Mouse (Mus musculus) limb, embryonic 11.5 days (tissue): Measurements from ENCODE around the gene Best1. TPM values are rescaled to one million over a fixed set of nuclear protein-coding genes. Genes with fewer than 3 reads are reported as not detected.

Source experiments
- polyA plus RNA-seq: library from polyadenylated mRNA; unstranded; fragments of >200 nt; fragmentation: Nextera tagmentation; extraction: Ambion mirVana; gene quantifications from 2 replicates; pipeline ENCODE4 v1.2.1, GENCODE M21; 2014

Best1 gene
- polyA plus RNA-seq, 1 experiment from 2014 or later = 2.4 TPM

Other genes starting within 250 kb of the Best1 start
- gene Scgb2a2, start 154.1 kb downstream of the Best1 start, polyA plus RNA-seq = not detected in 2 replicates
- 116 and 117 TPM in 2 replicates for gene Incenp, start 102.1 kb downstream of the Best1 start, polyA plus RNA-seq
- 1,189 and 1,219 TPM in 2 replicates for gene Fth1, start 21.0 kb downstream of the Best1 start, polyA plus RNA-seq
- 39.8 and 44.5 TPM in 2 replicates for gene Rab3il1, start within 50 bp of the Best1 start, polyA plus RNA-seq
- gene Fads3, start 39.9 kb upstream of the Best1 start, polyA plus RNA-seq = 2.3 and 3.3 TPM in 2 replicates
- gene Fads2, start 100.1 kb upstream of the Best1 start, polyA plus RNA-seq = 55.1 and 57.0 TPM in 2 replicates
- 138 and 145 TPM in 2 replicates for gene Fads1, start 181.3 kb upstream of the Best1 start, polyA plus RNA-seq
- 419 and 442 TPM in 2 replicates for gene Tmem258, start 202.4 kb upstream of the Best1 start, polyA plus RNA-seq
- gene Fen1, start 202.5 kb upstream of the Best1 start, polyA plus RNA-seq = 135 and 140 TPM in 2 replicates
- 4.4 and 4.6 TPM in 2 replicates for gene Myrf, start 239.1 kb upstream of the Best1 start, polyA plus RNA-seq